Mouse (Mus musculus) heart, postnatal 0 days (tissue): ENCODE results near the gene Caskin2. TPM values are rescaled to one million over a fixed set of nuclear protein-coding genes. Genes with fewer than 3 reads are reported as not detected.

Experiments
- ATAC-seq: fragments of 200-750 bp; cut with Nextera tagmentation; 2 replicates; pipeline ENCODE4 v1.8.0; 2017; ENCODE audit warnings: low read depth, moderate number of reproducible peaks, moderate library complexity; ENCODE audit not compliant: insufficient read depth
- DNase-seq: peaks from one replicate; pipeline ENCODE4 v3.0.0-alpha.2; 2016; ENCODE audit warnings: low spot score
- H3K27ac ChIP-seq: fragments of 300-500 bp; sonication (generic); 2 replicates; pipeline ENCODE4 v1.5.1; 2014; ENCODE audit warnings: low read depth, mild to moderate bottlenecking
- H3K27me3 ChIP-seq: fragments of 300-500 bp; sonication (generic); 2 replicates; pipeline ENCODE4 v1.6.1; 2014; ENCODE audit warnings: low read length, mixed read lengths; ENCODE audit not compliant: control insufficient read depth, insufficient read depth
- H3K36me3 ChIP-seq: fragments of 300-500 bp; sonication (generic); replicated peaks from 2 replicates; pipeline ENCODE4 v1.6.1; 2014; ENCODE audit warnings: low read length, mixed read lengths; ENCODE audit not compliant: control insufficient read depth, insufficient read depth
- H3K4me1 ChIP-seq: fragments of 300-500 bp; sonication (generic); 2 replicates; pipeline ENCODE4 v1.6.1; 2014; ENCODE audit warnings: antibody characterized with exemption; ENCODE audit not compliant: control insufficient read depth, insufficient read depth
- H3K4me2 ChIP-seq: fragments of 300-500 bp; sonication (generic); 2 replicates; pipeline ENCODE4 v1.6.1; 2014; ENCODE audit warnings: low read depth, mild to moderate bottlenecking, low read length, moderate library complexity
- H3K4me3 ChIP-seq: fragments of 300-500 bp; sonication (generic); 2 replicates; pipeline ENCODE4 v1.5.1; 2014; ENCODE audit warnings: low read depth, low read length
- H3K9ac ChIP-seq: fragments of 300-500 bp; sonication (generic); replicated peaks from 2 replicates; pipeline ENCODE4 v1.6.1; 2014; ENCODE audit warnings: low read depth, low read length, mixed read lengths
- H3K9me3 ChIP-seq: fragments of 300-500 bp; sonication (generic); replicated peaks from 2 replicates; pipeline ENCODE4 v1.6.1; 2016; ENCODE audit warnings: low read length; ENCODE audit not compliant: control insufficient read depth
- CTCF ChIP-seq: IDR thresholded peaks from 2 replicates; pipeline ENCODE4 v1.5.1; 2016; ENCODE audit warnings: antibody characterized with exemption, control low read depth, low read depth
- EP300 ChIP-seq: IDR thresholded peaks from 2 replicates; pipeline ENCODE4 v1.6.1; 2016; ENCODE audit warnings: antibody characterized with exemption, low read depth
- WGBS: fragments of 180-500 bp; shearing (Covaris S2); extraction: QIAGEN DNeasy Blood & Tissue Kit; methylation state at CpG from one replicate; pipeline ENCODE4 v1.1.7; 2014; 5-methylcytosine and 5-hydroxymethylcytosine counted together
- polyA plus RNA-seq: library from polyadenylated mRNA; unstranded; fragments of >200 nt; fragmentation: Nextera tagmentation; extraction: Ambion mirVana; gene quantifications from 2 replicates; pipeline ENCODE4 v1.2.1, GENCODE M21; 2015
- total RNA-seq: library from RNA; depleted of rRNA; stranded (reverse); fragments of >200 nt; gene quantifications from 2 replicates; pipeline ENCODE4 v1.2.3, GENCODE M21; 2014; ENCODE audit warnings: low replicate concordance

Caskin2 gene
- total and polyA plus RNA-seq, 2 experiments from 2014 or later, result 14.2 to 62.1 TPM

GRCm38 (mm10) chr11:115834033-115834432, 20.6 kb upstream of the Caskin2 start:
- DNase-seq (no peak), ATAC-seq (no peak)
- Histone ChIP-seq H3K27me3 (no peaks in the 10 kb centered on the region), H3K9me3 (no peaks in the 10 kb centered on the region), H3K9ac (no peak overlapping the region), H3K4me2 (no peak overlapping the region), H3K4me3 (no peak overlapping the region), H3K27ac (peak overlapping the region; percentile 69; the same call in 1 of the 2 replicates), H3K4me1 (peaks cover 59% of the 10 kb centered on the region), H3K36me3 (no peaks in the 10 kb centered on the region)
- 77% methylated on average over 6 of the region's 6 CpGs for WGBS
- no peak for TF ChIP-seq CTCF
- no peak for TF ChIP-seq EP300

- no peak overlapping the region for H3K4me3 ChIP-seq
- peak overlapping the region; percentile 38 for H3K4me2 ChIP-seq
- no peak for TF ChIP-seq EP300
- no peak for TF ChIP-seq CTCF
- H3K9me3 ChIP-seq, result no peaks in the 10 kb centered on the region
- 23% methylated on average over 8 of the region's 8 CpGs for WGBS
- ATAC-seq, result peak; percentile 13; the same call in 1 of the 2 replicates
- DNase-seq, result no peak
- peaks cover 52% of the 10 kb centered on the region for H3K4me1 ChIP-seq
- H3K27ac ChIP-seq, result peak overlapping the region; percentile 69
- no peaks in the 10 kb centered on the region for H3K36me3 ChIP-seq
- H3K27me3 ChIP-seq, result no peaks in the 10 kb centered on the region
- no peak overlapping the region for H3K9ac ChIP-seq
Measured at GRCm38 (mm10) chr11:115833021-115833513, 19.6 kb upstream of the Caskin2 start.

- no peak for TF ChIP-seq CTCF
- TF ChIP-seq EP300, result no peak
- WGBS, result 18% methylated on average over 8 of the region's 8 CpGs
- H3K4me3 ChIP-seq, result no peak overlapping the region
- H3K4me1 ChIP-seq, result peaks cover 50% of the 10 kb centered on the region
- ATAC-seq (peak; percentile 28), DNase-seq (no peak)
- no peak overlapping the region for H3K9ac ChIP-seq
- H3K27me3 ChIP-seq, result no peaks in the 10 kb centered on the region
- H3K36me3 ChIP-seq, result no peaks in the 10 kb centered on the region
- peak overlapping the region; percentile 69 for H3K27ac ChIP-seq
- H3K9me3 ChIP-seq, result no peaks in the 10 kb centered on the region
- peak overlapping the region; percentile 38; the same call in 1 of the 2 replicates for H3K4me2 ChIP-seq
Measured at GRCm38 (mm10) chr11:115832523-115832922, 19.1 kb upstream of the Caskin2 start.

GRCm38 (mm10) chr11:115832064-115832463, 18.6 kb upstream of the Caskin2 start:
- no peaks in the 10 kb centered on the region for H3K27me3 ChIP-seq
- H3K4me3 ChIP-seq, result no peak overlapping the region
- H3K9me3 ChIP-seq, result no peaks in the 10 kb centered on the region
- no peaks in the 10 kb centered on the region for H3K36me3 ChIP-seq
- 67% methylated on average over 6 of the region's 6 CpGs for WGBS
- no peak overlapping the region for H3K4me2 ChIP-seq
- TF ChIP-seq CTCF (no peak), EP300 (no peak)
- no peak overlapping the region for H3K9ac ChIP-seq
- H3K27ac ChIP-seq, result peak overlapping the region; percentile 69; the same call in 1 of the 2 replicates
- H3K4me1 ChIP-seq, result peaks cover 49% of the 10 kb centered on the region
- ATAC-seq (no peak), DNase-seq (no peak)

- no peak overlapping the region for H3K4me2 ChIP-seq
- ATAC-seq (no peak), DNase-seq (no peak)
- H3K4me1 ChIP-seq, result peaks cover 44% of the 10 kb centered on the region
- no peak overlapping the region for H3K4me3 ChIP-seq
- no peak overlapping the region for H3K9ac ChIP-seq
- H3K27ac ChIP-seq, result no peak overlapping the region
- H3K36me3 ChIP-seq, result no peaks in the 10 kb centered on the region
- no peaks in the 10 kb centered on the region for H3K9me3 ChIP-seq
- no peak for TF ChIP-seq EP300
- no peak for TF ChIP-seq CTCF
- H3K27me3 ChIP-seq, result no peaks in the 10 kb centered on the region
- 47% methylated on average over 3 of the region's 3 CpGs for WGBS
Measured at GRCm38 (mm10) chr11:115831518-115831917, 18.1 kb upstream of the Caskin2 start.
